Mouse (Mus musculus): ENCODE data around the gene Fam160a1. TPM values are rescaled to one million over a fixed set of nuclear protein-coding genes. Genes with fewer than 3 reads are reported as not detected.

The Fam160a1 gene
- total RNA-seq, 2 experiments from 2014 or later: 47.1 to 51.1 TPM

GRCm38 (mm10) chr3:85748863-85749262 lies 68.2 kb downstream of the Fam160a1 start:
- no peak for DNase-seq

GRCm38 (mm10) chr3:85746116-85746515 lies 71.0 kb downstream of the Fam160a1 start:
- DNase-seq: no peak

- no peak for DNase-seq
Observed at GRCm38 (mm10) chr3:85741767-85742166, 75.3 kb downstream of the Fam160a1 start.

- no peak for DNase-seq
Observed at GRCm38 (mm10) chr3:85738591-85738990, 78.5 kb downstream of the Fam160a1 start.

- no peak for DNase-seq
Observed at GRCm38 (mm10) chr3:85733939-85734729, 83.0 kb downstream of the Fam160a1 start.

GRCm38 (mm10) chr3:85727171-85727570 lies 89.9 kb downstream of the Fam160a1 start:
- DNase-seq: no peak

- no peak for DNase-seq
Observed at GRCm38 (mm10) chr3:85725971-85726370, 91.1 kb downstream of the Fam160a1 start.

GRCm38 (mm10) chr3:85725110-85725509 lies 92.0 kb downstream of the Fam160a1 start:
- no peak for DNase-seq

- no peak for DNase-seq
Observed at GRCm38 (mm10) chr3:85722581-85722980, 94.5 kb downstream of the Fam160a1 start.

GRCm38 (mm10) chr3:85715764-85716297 lies 101.3 kb downstream of the Fam160a1 start:
- DNase-seq: no peak

GRCm38 (mm10) chr3:85713936-85714709 lies 103.0 kb downstream of the Fam160a1 start:
- DNase-seq: no peak

GRCm38 (mm10) chr3:85710695-85711094 lies 106.4 kb downstream of the Fam160a1 start:
- no peak for DNase-seq

- peak; percentile 56 for DNase-seq
Observed at GRCm38 (mm10) chr3:85707421-85707820, 109.7 kb downstream of the Fam160a1 start.

- DNase-seq: no peak
Observed at GRCm38 (mm10) chr3:85703141-85703882, 113.8 kb downstream of the Fam160a1 start.

- DNase-seq: no peak
Observed at GRCm38 (mm10) chr3:85698496-85698895, 118.6 kb downstream of the Fam160a1 start.

- no peak for DNase-seq
Observed at GRCm38 (mm10) chr3:85695056-85695455, 122.0 kb downstream of the Fam160a1 start.

GRCm38 (mm10) chr3:85693013-85693412 lies 124.1 kb downstream of the Fam160a1 start:
- no peak for DNase-seq

GRCm38 (mm10) chr3:85691134-85691533 lies 126.0 kb downstream of the Fam160a1 start:
- DNase-seq: no peak

GRCm38 (mm10) chr3:85688341-85688740 lies 128.8 kb downstream of the Fam160a1 start:
- no peak for DNase-seq

- no peak for DNase-seq
Observed at GRCm38 (mm10) chr3:85685271-85685670, 131.8 kb downstream of the Fam160a1 start.

- no peak for DNase-seq
Observed at GRCm38 (mm10) chr3:85683618-85684017, 133.5 kb downstream of the Fam160a1 start.

GRCm38 (mm10) chr3:85681136-85681535 lies 136.0 kb downstream of the Fam160a1 start:
- no peak for DNase-seq
